Mouse (Mus musculus): ENCODE measurements at regions not wholly inside any gene's neighbourhood (a gene's known extent, or its start where the extent isn't known, plus 50 kb on each side); places are given as distances from the start of the nearest gene placed in this dataset.

GRCm38 (mm10) chr16:73765184-73765583 is 646.4 kb downstream of the Robo2 start:
- H3K9ac ChIP-seq: no peak overlapping the region
- H3K4me1 ChIP-seq: no peaks in the 10 kb centered on the region
- H3K27me3 ChIP-seq (replicated peaks): no peaks in the 10 kb centered on the region
- WGBS: 76% methylated on average over 3 of the region's 3 CpGs
- no peak overlapping the region for H3K4me2 ChIP-seq
- no peaks in the 10 kb centered on the region for H3K36me3 ChIP-seq
- ATAC-seq (ENCODE audit: extremely low read depth, insufficient number of reproducible peaks, low FRiP score, low TSS enrichment): no peak
- H3K4me3 ChIP-seq: no peak overlapping the region
- H3K9me3 ChIP-seq: no peaks in the 10 kb centered on the region
- H3K27ac ChIP-seq (replicated peaks): no peak overlapping the region

- Histone ChIP-seq H3K36me3 (no peaks in the 10 kb centered on the region), H3K27ac (replicated peaks) (no peak overlapping the region), H3K4me2 (no peak overlapping the region), H3K9ac (no peak overlapping the region), H3K9me3 (no peaks in the 10 kb centered on the region), H3K4me3 (no peak overlapping the region), H3K27me3 (replicated peaks) (no peaks in the 10 kb centered on the region), H3K4me1 (no peaks in the 10 kb centered on the region)
- no peak for ATAC-seq (ENCODE audit: extremely low read depth, insufficient number of reproducible peaks, low FRiP score, low TSS enrichment)
- WGBS: 71% methylated on average over 3 of the region's 3 CpGs
These were observed 650.7 kb downstream of the Robo2 start for GRCm38 (mm10) chr16:73760921-73761320.

- H3K4me2 ChIP-seq: no peak overlapping the region
- H3K9me3 ChIP-seq: no peaks in the 10 kb centered on the region
- H3K27me3 ChIP-seq (replicated peaks): no peaks in the 10 kb centered on the region
- 75% methylated on average over 5 of the region's 5 CpGs for WGBS
- no peak overlapping the region for H3K9ac ChIP-seq
- no peak overlapping the region for H3K27ac ChIP-seq (replicated peaks)
- ATAC-seq (ENCODE audit: extremely low read depth, insufficient number of reproducible peaks, low FRiP score, low TSS enrichment): no peak
- H3K36me3 ChIP-seq: no peaks in the 10 kb centered on the region
- no peak overlapping the region for H3K4me3 ChIP-seq
- H3K4me1 ChIP-seq: no peaks in the 10 kb centered on the region
These were observed 652.8 kb downstream of the Robo2 start for GRCm38 (mm10) chr16:73758872-73759271.

- no peak for ATAC-seq (ENCODE audit: extremely low read depth, insufficient number of reproducible peaks, low FRiP score, low TSS enrichment)
- Histone ChIP-seq H3K4me2 (no peak overlapping the region), H3K9me3 (no peaks in the 10 kb centered on the region), H3K27ac (replicated peaks) (no peak overlapping the region), H3K9ac (no peak overlapping the region), H3K27me3 (replicated peaks) (no peaks in the 10 kb centered on the region), H3K4me3 (no peak overlapping the region), H3K4me1 (no peaks in the 10 kb centered on the region), H3K36me3 (no peaks in the 10 kb centered on the region)
- 78% methylated on average over 5 of the region's 5 CpGs for WGBS
These were observed 657.3 kb downstream of the Robo2 start for GRCm38 (mm10) chr16:73754302-73754701.

- no peaks in the 10 kb centered on the region for H3K27me3 ChIP-seq (replicated peaks)
- no peak overlapping the region for H3K4me3 ChIP-seq
- H3K4me2 ChIP-seq: no peak overlapping the region
- ATAC-seq (ENCODE audit: extremely low read depth, insufficient number of reproducible peaks, low FRiP score, low TSS enrichment): no peak
- H3K9ac ChIP-seq: no peak overlapping the region
- H3K4me1 ChIP-seq: no peaks in the 10 kb centered on the region
- no peak overlapping the region for H3K27ac ChIP-seq (replicated peaks)
- H3K36me3 ChIP-seq: no peaks in the 10 kb centered on the region
- WGBS: 78% methylated on average over 7 of the region's 7 CpGs
- no peaks in the 10 kb centered on the region for H3K9me3 ChIP-seq
These were observed 683.3 kb downstream of the Robo2 start for GRCm38 (mm10) chr16:73728297-73728696.

- H3K27me3 ChIP-seq (replicated peaks): no peaks in the 10 kb centered on the region
- H3K4me3 ChIP-seq: no peak overlapping the region
- 60% methylated on average over 3 of the region's 3 CpGs for WGBS
- no peaks in the 10 kb centered on the region for H3K4me1 ChIP-seq
- H3K9me3 ChIP-seq: no peaks in the 10 kb centered on the region
- H3K27ac ChIP-seq (replicated peaks): no peak overlapping the region
- ATAC-seq (ENCODE audit: extremely low read depth, insufficient number of reproducible peaks, low FRiP score, low TSS enrichment): no peak
- no peaks in the 10 kb centered on the region for H3K36me3 ChIP-seq
- H3K4me2 ChIP-seq: no peak overlapping the region
- H3K9ac ChIP-seq: no peak overlapping the region
These were observed 691.9 kb downstream of the Robo2 start for GRCm38 (mm10) chr16:73719691-73720090.

GRCm38 (mm10) chr16:73716301-73716700 is 695.3 kb downstream of the Robo2 start:
- Histone ChIP-seq H3K27ac (replicated peaks) (no peak overlapping the region), H3K4me1 (no peaks in the 10 kb centered on the region), H3K4me3 (no peak overlapping the region), H3K36me3 (no peaks in the 10 kb centered on the region), H3K27me3 (replicated peaks) (no peaks in the 10 kb centered on the region), H3K9me3 (no peaks in the 10 kb centered on the region), H3K9ac (no peak overlapping the region), H3K4me2 (no peak overlapping the region)
- ATAC-seq (ENCODE audit: extremely low read depth, insufficient number of reproducible peaks, low FRiP score, low TSS enrichment): no peak
- 19% methylated on average over 5 of the region's 5 CpGs for WGBS

GRCm38 (mm10) chr16:73707051-73707450 is 704.6 kb downstream of the Robo2 start:
- Histone ChIP-seq H3K4me3 (no peak overlapping the region), H3K27ac (replicated peaks) (no peak overlapping the region), H3K4me2 (no peak overlapping the region), H3K9ac (no peak overlapping the region), H3K27me3 (replicated peaks) (no peaks in the 10 kb centered on the region), H3K4me1 (no peaks in the 10 kb centered on the region), H3K36me3 (no peaks in the 10 kb centered on the region), H3K9me3 (no peaks in the 10 kb centered on the region)
- 89% methylated on average over 1 of the region's 1 CpGs for WGBS
- no peak for ATAC-seq (ENCODE audit: extremely low read depth, insufficient number of reproducible peaks, low FRiP score, low TSS enrichment)

- no peak overlapping the region for H3K4me2 ChIP-seq
- no peaks in the 10 kb centered on the region for H3K9me3 ChIP-seq
- H3K4me3 ChIP-seq: no peak overlapping the region
- no peak for ATAC-seq (ENCODE audit: extremely low read depth, insufficient number of reproducible peaks, low FRiP score, low TSS enrichment)
- H3K27me3 ChIP-seq (replicated peaks): no peaks in the 10 kb centered on the region
- no peaks in the 10 kb centered on the region for H3K4me1 ChIP-seq
- no peak overlapping the region for H3K9ac ChIP-seq
- no peak overlapping the region for H3K27ac ChIP-seq (replicated peaks)
- WGBS: 74% methylated on average over 11 of the region's 11 CpGs
- no peaks in the 10 kb centered on the region for H3K36me3 ChIP-seq
These were observed 722.4 kb downstream of the Robo2 start for GRCm38 (mm10) chr16:73689274-73689673.

- WGBS: 80% methylated on average over 10 of the region's 10 CpGs
- Histone ChIP-seq H3K4me3 (no peak overlapping the region), H3K9me3 (no peaks in the 10 kb centered on the region), H3K9ac (no peak overlapping the region), H3K4me1 (no peaks in the 10 kb centered on the region), H3K4me2 (no peak overlapping the region), H3K36me3 (no peaks in the 10 kb centered on the region), H3K27ac (replicated peaks) (no peak overlapping the region), H3K27me3 (replicated peaks) (no peaks in the 10 kb centered on the region)
- no peak for ATAC-seq (ENCODE audit: extremely low read depth, insufficient number of reproducible peaks, low FRiP score, low TSS enrichment)
These were observed 731.8 kb downstream of the Robo2 start for GRCm38 (mm10) chr16:73679804-73680203.

- Histone ChIP-seq H3K4me1 (no peaks in the 10 kb centered on the region), H3K36me3 (no peaks in the 10 kb centered on the region), H3K4me2 (no peak overlapping the region), H3K9ac (no peak overlapping the region), H3K9me3 (no peaks in the 10 kb centered on the region), H3K4me3 (no peak overlapping the region), H3K27ac (replicated peaks) (no peak overlapping the region), H3K27me3 (replicated peaks) (no peaks in the 10 kb centered on the region)
- ATAC-seq (ENCODE audit: extremely low read depth, insufficient number of reproducible peaks, low FRiP score, low TSS enrichment): no peak
- WGBS: 65% methylated on average over 6 of the region's 6 CpGs
These were observed 741.1 kb downstream of the Robo2 start for GRCm38 (mm10) chr16:73670516-73670915.

- Histone ChIP-seq H3K4me3 (no peak overlapping the region), H3K27me3 (replicated peaks) (no peaks in the 10 kb centered on the region), H3K36me3 (no peaks in the 10 kb centered on the region), H3K9me3 (no peaks in the 10 kb centered on the region), H3K9ac (no peak overlapping the region), H3K4me1 (no peaks in the 10 kb centered on the region), H3K4me2 (no peak overlapping the region), H3K27ac (replicated peaks) (no peak overlapping the region)
- no peak for ATAC-seq (ENCODE audit: extremely low read depth, insufficient number of reproducible peaks, low FRiP score, low TSS enrichment)
- 83% methylated on average over 1 of the region's 1 CpGs for WGBS
These were observed 758.5 kb downstream of the Robo2 start for GRCm38 (mm10) chr16:73652976-73653690.
